Mouse (Mus musculus) ES-Bruce4 (cell line): Measurements from ENCODE around the gene Acad9. TPM values are rescaled to one million over a fixed set of nuclear protein-coding genes. Genes with fewer than 3 reads are reported as not detected.
"Not testable (repeated sequence)": the region's sequence is repeated elsewhere in the genome, so short reads cannot be mapped to it uniquely, and the experiment has no call there.

Source experiments
- H3K27ac ChIP-seq: 2 replicates; pipeline ENCODE4 v1.5.1; 2012; ENCODE audit warnings: low read length, inconsistent platforms; ENCODE audit not compliant: insufficient read depth
- H3K27me3 ChIP-seq: 2 replicates; pipeline ENCODE4 v1.6.1; 2012; ENCODE audit warnings: mild to moderate bottlenecking, low read length, inconsistent platforms; ENCODE audit not compliant: control insufficient read depth, poor library complexity, insufficient read depth, severe bottlenecking
- H3K36me3 ChIP-seq: 2 replicates; pipeline ENCODE4 v1.6.1; 2012; ENCODE audit warnings: inconsistent platforms, mild to moderate bottlenecking, low read length, moderate library complexity; ENCODE audit not compliant: control insufficient read depth, poor library complexity, insufficient read depth, severe bottlenecking
- H3K4me1 ChIP-seq: one replicate; pipeline ENCODE4 v1.8.1; 2011; ENCODE audit warnings: low read length; ENCODE audit not compliant: control insufficient read depth, insufficient read depth
- H3K4me3 ChIP-seq: 2 replicates; pipeline ENCODE4 v1.5.1; 2011; ENCODE audit warnings: low read depth, mild to moderate bottlenecking, low read length
- H3K9ac ChIP-seq: 2 replicates; pipeline ENCODE4 v1.6.1; 2012; ENCODE audit warnings: low read depth, mild to moderate bottlenecking, inconsistent platforms; ENCODE audit not compliant: poor library complexity, severe bottlenecking
- H3K9me3 ChIP-seq: replicated peaks from 2 replicates; pipeline ENCODE4 v1.6.1; 2012; ENCODE audit warnings: mild to moderate bottlenecking, low read length, inconsistent platforms; ENCODE audit not compliant: control insufficient read depth, poor library complexity, insufficient read depth, severe bottlenecking
- CTCF ChIP-seq: IDR thresholded peaks from one replicate; pipeline ENCODE4 v1.8.1; 2011; ENCODE audit warnings: low read depth, low read length
- EP300 ChIP-seq: IDR thresholded peaks from 2 replicates; pipeline ENCODE4 v1.6.1; 2011; ENCODE audit warnings: low read depth, low read length; ENCODE audit not compliant: insufficient read depth
- POLR2A ChIP-seq: IDR thresholded peaks from one replicate; pipeline ENCODE4 v1.8.1; 2011; ENCODE audit warnings: low read length; ENCODE audit not compliant: insufficient read depth
- polyA plus RNA-seq: library from polyadenylated mRNA; stranded (reverse); fragments of >200 nt; gene quantifications from 2 replicates; pipeline ENCODE4 v1.2.4, GENCODE M21; 2011; ENCODE audit warnings: low read depth; ENCODE audit not compliant: missing spikeins, insufficient read depth, insufficient read length

Acad9 gene
- polyA plus RNA-seq, 1 experiment, result 27.1 TPM

DNA sequence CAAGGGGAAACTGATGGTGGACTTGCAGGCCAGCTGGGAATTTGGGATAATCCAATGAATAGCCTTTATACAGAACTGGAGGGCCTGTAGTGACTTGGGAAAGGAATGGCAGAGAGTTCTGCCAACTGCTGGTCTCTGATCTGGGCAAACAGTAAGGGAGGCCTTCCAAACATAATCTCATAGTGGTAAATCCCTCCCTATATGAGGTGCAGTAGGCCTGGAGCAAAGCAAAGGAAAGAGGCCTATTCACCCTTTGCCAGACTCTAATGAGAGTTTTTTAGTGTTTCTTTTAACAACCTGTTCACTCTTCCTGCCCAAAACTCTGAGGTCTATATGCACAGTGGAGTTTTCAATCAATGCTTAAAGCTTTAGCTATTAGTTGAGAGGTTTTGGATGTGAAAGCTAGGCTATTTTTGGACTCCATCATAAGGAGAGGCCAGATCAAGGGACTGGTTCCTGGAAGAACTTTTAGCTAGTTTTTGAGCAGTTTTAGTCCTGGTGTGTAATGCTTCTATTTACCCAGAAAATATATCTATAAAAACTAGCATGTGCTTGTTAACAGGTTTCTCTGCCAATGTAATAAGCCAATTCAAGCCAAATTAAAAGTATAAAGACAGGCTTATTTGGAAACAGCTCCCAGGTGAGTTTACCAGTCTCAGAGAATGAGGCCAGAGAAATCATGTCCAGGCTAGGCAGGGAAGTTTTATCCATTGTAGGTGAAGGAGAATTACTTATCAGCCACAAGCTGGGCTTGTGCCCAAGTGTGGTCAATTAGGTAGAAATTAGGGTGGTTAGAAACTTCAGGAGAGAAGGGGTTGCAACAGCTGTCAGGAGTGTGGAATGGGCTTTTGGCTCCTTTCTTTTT is 54.1 kb downstream of the Acad9 start:
- Histone ChIP-seq H3K36me3 (no peaks in the 10 kb centered on the region), H3K4me1 (no peaks in the 10 kb centered on the region), H3K27ac (no peak overlapping the region), H3K9ac (no peak overlapping the region), H3K4me3 (no peak overlapping the region), H3K9me3 (peaks cover 10% of the 10 kb centered on the region), H3K27me3 (no peaks in the 10 kb centered on the region)
- TF ChIP-seq POLR2A (no peak), EP300 (no peak), CTCF (no peak)

DNA sequence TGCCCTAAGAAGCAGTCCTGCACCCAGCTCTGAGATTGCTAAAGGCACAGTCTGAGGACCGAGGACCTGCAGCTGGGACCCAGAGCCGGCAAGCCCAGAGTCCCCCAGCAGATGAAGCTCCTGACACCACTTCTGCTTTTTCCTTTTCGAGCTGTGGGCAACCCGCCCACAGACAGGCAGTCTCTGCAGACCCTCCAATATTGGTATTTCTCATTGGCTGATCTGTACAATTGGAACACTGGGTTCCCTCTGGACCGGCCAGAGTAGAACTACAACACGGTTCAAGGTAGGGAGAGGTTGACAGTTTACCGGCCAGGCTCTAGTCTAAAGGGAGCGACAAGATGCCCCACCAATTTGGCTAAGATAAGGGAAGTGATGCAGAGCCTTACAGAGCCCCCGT is 60.4 kb downstream of the Acad9 start:
- H3K9me3 ChIP-seq, H3K4me1 ChIP-seq, H3K27ac ChIP-seq, H3K4me3 ChIP-seq, H3K9ac ChIP-seq, H3K27me3 ChIP-seq, H3K36me3 ChIP-seq: not testable (repeated sequence)

DNA sequence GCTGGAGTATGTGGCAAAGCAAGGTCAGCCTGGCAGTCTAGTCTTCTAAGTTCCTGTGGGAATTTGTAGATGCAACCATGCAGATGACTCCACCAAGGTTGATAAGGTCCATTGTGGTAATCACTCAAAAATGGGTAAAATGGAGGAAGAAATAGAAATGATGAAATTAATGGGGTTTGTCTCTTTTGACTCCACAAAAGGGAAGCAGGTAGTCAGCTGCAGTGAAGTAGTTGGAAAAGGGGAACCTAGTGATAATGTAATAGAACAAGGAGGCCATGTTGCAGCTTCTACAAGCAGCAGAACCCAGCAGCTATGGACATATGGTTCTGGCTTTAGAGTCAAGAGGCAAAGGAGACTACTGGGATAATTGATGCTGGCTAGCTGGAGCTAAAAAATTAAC is 70.4 kb downstream of the Acad9 start:
- Histone ChIP-seq H3K27me3 (no peaks in the 10 kb centered on the region), H3K9me3 (peaks cover 2% of the 10 kb centered on the region; the same call in 1 of the 2 replicates), H3K36me3 (no peaks in the 10 kb centered on the region), H3K9ac (no peak overlapping the region), H3K27ac (no peak overlapping the region), H3K4me3 (no peak overlapping the region), H3K4me1 (no peaks in the 10 kb centered on the region)
- no peak for TF ChIP-seq CTCF
- no peak for TF ChIP-seq EP300
- no peak for TF ChIP-seq POLR2A

DNA sequence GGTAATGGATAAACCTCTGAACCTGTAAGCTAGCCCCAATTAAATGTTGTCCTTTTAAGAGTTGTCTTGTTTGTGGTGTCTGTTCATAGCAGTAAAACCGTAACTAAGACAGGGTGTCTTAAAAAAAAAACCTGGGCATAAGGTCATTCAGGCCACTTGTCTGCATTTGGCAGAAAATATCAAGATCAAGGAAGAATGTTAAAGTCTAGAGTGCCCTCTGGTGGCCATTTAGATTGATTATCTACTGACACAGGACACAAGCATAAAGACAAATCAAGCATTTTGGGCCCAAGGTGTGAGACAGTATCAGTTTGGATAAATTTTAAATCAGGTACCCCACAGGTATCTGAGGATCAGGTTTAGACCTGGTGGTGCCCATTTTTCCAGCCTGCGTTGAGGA is 71.8 kb downstream of the Acad9 start:
- Histone ChIP-seq H3K36me3 (no peaks in the 10 kb centered on the region), H3K9me3 (no peaks in the 10 kb centered on the region; the same call in 1 of the 2 replicates), H3K27ac (no peak overlapping the region), H3K4me1 (no peaks in the 10 kb centered on the region), H3K27me3 (no peaks in the 10 kb centered on the region), H3K9ac (no peak overlapping the region), H3K4me3 (no peak overlapping the region)
- TF ChIP-seq EP300 (no peak), POLR2A (no peak), CTCF (no peak)

DNA sequence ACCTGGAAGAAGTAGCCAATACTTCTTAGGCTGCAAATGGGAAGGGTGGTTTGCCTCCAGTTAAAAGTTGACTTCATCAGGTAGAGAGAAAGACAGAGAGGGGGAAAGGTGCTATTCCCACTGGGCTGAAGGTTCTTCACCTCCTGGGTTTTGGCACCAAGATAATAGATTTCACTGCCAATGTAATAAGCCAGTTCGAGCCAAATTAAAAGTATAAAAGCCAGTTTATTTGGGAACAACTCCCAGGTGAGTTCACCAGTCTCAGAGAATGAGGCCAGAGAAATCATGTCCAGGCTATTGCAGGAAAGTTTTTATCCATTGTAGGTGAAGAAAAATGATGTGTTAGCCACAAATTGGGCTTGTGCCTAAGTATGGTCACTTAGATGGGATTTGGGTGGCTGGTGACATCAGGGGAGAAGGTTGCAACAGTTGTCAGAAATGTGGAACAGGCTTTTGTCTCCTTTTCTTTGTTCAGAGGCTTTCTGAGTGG is 72.4 kb downstream of the Acad9 start:
- Histone ChIP-seq H3K36me3 (no peaks in the 10 kb centered on the region), H3K9ac (no peak overlapping the region), H3K4me3 (no peak overlapping the region), H3K27ac (no peak overlapping the region), H3K27me3 (no peaks in the 10 kb centered on the region), H3K4me1 (no peaks in the 10 kb centered on the region), H3K9me3 (no peaks in the 10 kb centered on the region; the same call in 1 of the 2 replicates)
- TF ChIP-seq POLR2A, result no peak
- no peak for TF ChIP-seq EP300
- TF ChIP-seq CTCF, result no peak

DNA sequence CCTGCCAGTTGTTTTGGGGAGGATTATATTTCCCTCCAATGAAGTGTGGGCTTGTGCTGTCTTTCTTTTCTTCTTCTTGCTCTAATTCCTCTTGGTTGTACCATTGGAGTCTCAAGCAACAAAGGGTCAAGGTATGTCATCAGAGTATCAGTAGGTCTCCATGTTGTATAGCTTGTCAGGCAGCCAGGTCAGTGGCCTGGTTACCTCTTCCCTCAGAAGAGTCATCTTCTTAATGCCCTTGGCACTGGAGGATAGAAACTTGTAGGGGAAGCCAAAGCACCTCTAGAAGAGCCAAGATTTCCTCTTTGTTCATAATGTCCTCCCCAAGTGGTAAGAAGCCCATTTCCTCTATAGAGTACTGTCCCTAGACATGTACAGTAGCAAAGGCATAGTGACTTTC is 73.2 kb downstream of the Acad9 start:
- no peaks in the 10 kb centered on the region for H3K4me1 ChIP-seq

More for the DNA sequence above, 73.2 kb downstream of the Acad9 start:
- Histone ChIP-seq H3K27ac (no peak overlapping the region), H3K4me3 (no peak overlapping the region), H3K36me3 (no peaks in the 10 kb centered on the region), H3K9me3 (no peaks in the 10 kb centered on the region), H3K27me3 (no peaks in the 10 kb centered on the region), H3K9ac (no peak overlapping the region)
- TF ChIP-seq POLR2A (no peak), CTCF (no peak), EP300 (no peak)

Other genes with a start within 250 kb of the Acad9 start
- 78.8 and 86.1 TPM in 2 replicates for gene Dcun1d1, start 128.5 kb upstream of the Acad9 start, polyA plus RNA-seq
- 32.0 and 32.9 TPM in 2 replicates for gene Mccc1, start 65.3 kb upstream of the Acad9 start, polyA plus RNA-seq
- gene Ccdc144b, start 12.4 kb upstream of the Acad9 start, polyA plus RNA-seq, result not detected in 2 replicates
- 7.8 and 11.7 TPM in 2 replicates for gene D3Ertd254e, start 85.0 kb downstream of the Acad9 start, polyA plus RNA-seq
- not detected in 2 replicates for gene Qrfpr, start 156.3 kb downstream of the Acad9 start, polyA plus RNA-seq